8 mouse cellular contexts compared by ENCODE assay signal in genomic region chr8:109947447-109948284, GRCm38 (mm10). TPM values are rescaled to one million over a fixed set of nuclear protein-coding genes. Genes with fewer than 3 reads are reported as not detected.
A peak's percentile ranks its signal among the peaks of the same experiment; 100 is the strongest.
DNase-seq lines count a peak whose midpoint lies in the region; ATAC-seq and TF ChIP-seq lines count a peak whose summit lies in the region.

No protein-coding gene starts in this region.

- H3K4me1 ChIP-seq in ES-Bruce4 (ENCODE audit: control insufficient read depth, insufficient read depth, low read length): no peaks in the 10 kb centered on the region
- H3K4me1 ChIP-seq in heart, embryonic 16.5 days (ENCODE audit: control insufficient read depth, insufficient read depth, low read length): peaks cover 4% of the 10 kb centered on the region
- peaks cover 19% of the 10 kb centered on the region for H3K4me1 ChIP-seq in megakaryocyte, embryonic 14.5 days
- H3K4me1 ChIP-seq in stomach, embryonic 15.5 days: peaks cover 7% of the 10 kb centered on the region; the same call in 1 of the 2 replicates

- H3K9me3 ChIP-seq in ES-Bruce4 (replicated peaks; ENCODE audit: control insufficient read depth, insufficient read depth, low read length, poor library complexity, severe bottlenecking): no peaks in the 10 kb centered on the region
- no peaks in the 10 kb centered on the region for H3K9me3 ChIP-seq in heart, embryonic 16.5 days (replicated peaks; ENCODE audit: control insufficient read depth, low read length)
- no peaks in the 10 kb centered on the region for H3K9me3 ChIP-seq in megakaryocyte, embryonic 14.5 days
- H3K9me3 ChIP-seq in stomach, embryonic 15.5 days: no peaks in the 10 kb centered on the region

- peak overlapping the region; percentile 67 for H3K4me2 ChIP-seq in heart, embryonic 16.5 days (ENCODE audit: low read depth, low read length)
- H3K4me2 ChIP-seq in stomach, embryonic 15.5 days: peak overlapping the region; percentile 46

- peak; percentile 84 for TF ChIP-seq CTCF in ES-Bruce4 (IDR thresholded peaks at IDR 0.05; ENCODE audit: low read depth, low read length)

- intact Hi-C loops in left cerebral cortex, postnatal 36 days (cut with DNase I): no loop called here

- H3K9ac ChIP-seq in ES-Bruce4 (ENCODE audit: low read depth, poor library complexity, severe bottlenecking): peak overlapping the region; percentile 45
- H3K9ac ChIP-seq in heart, embryonic 16.5 days (ENCODE audit: low read length): peak overlapping the region; percentile 31; the same call in 1 of the 2 replicates
- no peak overlapping the region for H3K9ac ChIP-seq in stomach, embryonic 15.5 days

- WGBS in heart, embryonic 16.5 days: 3% methylated on average over 26 of the region's 26 CpGs
- WGBS in stomach, embryonic 15.5 days: 5% methylated on average over 26 of the region's 26 CpGs

- H3K4me3 ChIP-seq in ES-Bruce4 (ENCODE audit: low read depth, low read length): peak overlapping the region; percentile 54
- peak overlapping the region; percentile 41 for H3K4me3 ChIP-seq in heart, embryonic 16.5 days (ENCODE audit: low read length)
- H3K4me3 ChIP-seq in megakaryocyte, embryonic 14.5 days (replicated peaks): peak overlapping the region; percentile 76
- H3K4me3 ChIP-seq in stomach, embryonic 15.5 days (replicated peaks): peak overlapping the region; percentile 16

- H3K36me3 ChIP-seq in ES-Bruce4 (ENCODE audit: control insufficient read depth, insufficient read depth, low read length, poor library complexity, severe bottlenecking): no peaks in the 10 kb centered on the region
- no peaks in the 10 kb centered on the region for H3K36me3 ChIP-seq in heart, embryonic 16.5 days (ENCODE audit: control insufficient read depth, insufficient read depth)
- H3K36me3 ChIP-seq in megakaryocyte, embryonic 14.5 days (replicated peaks; ENCODE audit: low read length): peaks cover 3% of the 10 kb centered on the region
- no peaks in the 10 kb centered on the region for H3K36me3 ChIP-seq in stomach, embryonic 15.5 days

- peak; percentile 28 for DNase-seq in A20 (ENCODE audit: low read depth, low spot score)
- DNase-seq in cerebellum, postnatal 36 days: peak; percentile 55 to 63
- peak; percentile 44 to 61 for DNase-seq in left cerebral cortex, postnatal 36 days (ENCODE audit: low spot score in 2 of 2)
- DNase-seq in spleen, adult 18-20 months: no peak

- no peak overlapping the region for H3K27ac ChIP-seq in ES-Bruce4 (ENCODE audit: insufficient read depth, low read length)
- no peak overlapping the region for H3K27ac ChIP-seq in heart, embryonic 16.5 days (ENCODE audit: low read length)
- H3K27ac ChIP-seq in stomach, embryonic 15.5 days: no peak overlapping the region

- no peak for TF ChIP-seq POLR2A in ES-Bruce4 (IDR thresholded peaks at IDR 0.05; ENCODE audit: insufficient read depth, low read length)

- no peak; the same call in 1 of the 2 replicates for ATAC-seq in heart, embryonic 16.5 days (replicated peaks; ENCODE audit: extremely low read depth, insufficient read depth, low FRiP score)
- 0 out of 2 replicates have a peak, but pooled peaks have one; percentile 32 for ATAC-seq in stomach, embryonic 15.5 days (ENCODE audit: insufficient read depth, low FRiP score, low read depth)

- H3K27me3 ChIP-seq in ES-Bruce4 (ENCODE audit: control insufficient read depth, insufficient read depth, low read length, poor library complexity, severe bottlenecking): peaks cover 2% of the 10 kb centered on the region; the same call in 1 of the 2 replicates
- peaks cover 26% of the 10 kb centered on the region for H3K27me3 ChIP-seq in heart, embryonic 16.5 days (ENCODE audit: control insufficient read depth, insufficient read depth, low read length)
- H3K27me3 ChIP-seq in megakaryocyte, embryonic 14.5 days (replicated peaks): peaks cover 62% of the 10 kb centered on the region
- H3K27me3 ChIP-seq in stomach, embryonic 15.5 days (replicated peaks): peaks cover 10% of the 10 kb centered on the region; the same call in 1 of the 2 replicates

- TF ChIP-seq EP300 in ES-Bruce4 (IDR thresholded peaks at IDR 0.05; ENCODE audit: insufficient read depth, low read depth, low read length): no peak

RNA-seq across cellular contexts. Expression of gene Marveld3, which starts 14.3 kb away (rescaled TPM):
- polyA plus RNA-seq in ES-Bruce4 (2011; ENCODE audit: insufficient read depth, insufficient read length, low read depth, missing spikeins): 6.4 and 9.3 TPM in 2 replicates
- polyA plus RNA-seq in heart, embryonic 16.5 days (2015; fragmentation: Nextera tagmentation; extraction: Ambion mirVana): 0.51 and 1.3 TPM in 2 replicates
- total RNA-seq in left cerebral cortex, postnatal 36 days (2021): under 1 TPM; 0.20 to 0.25 TPM
- polyA plus RNA-seq in megakaryocyte, embryonic 14.5 days (2012; ENCODE audit: insufficient read depth, low replicate concordance): not detected in 2 replicates
- polyA plus RNA-seq in stomach, embryonic 15.5 days (2015; fragmentation: Nextera tagmentation; extraction: Ambion mirVana): 10.5 and 12.1 TPM in 2 replicates

RNA-seq across cellular contexts. Expression of gene Tat, which starts 42.6 kb away (rescaled TPM):
- polyA plus RNA-seq in ES-Bruce4 (2011; ENCODE audit: insufficient read depth, insufficient read length, low read depth, missing spikeins): not detected in 2 replicates
- 0.09 and 0.12 TPM in 2 replicates for polyA plus RNA-seq in heart, embryonic 16.5 days (2015; fragmentation: Nextera tagmentation; extraction: Ambion mirVana)
- total RNA-seq in left cerebral cortex, postnatal 36 days (2021): not detected
- polyA plus RNA-seq in megakaryocyte, embryonic 14.5 days (2012; ENCODE audit: insufficient read depth, low replicate concordance): not detected in 2 replicates
- not detected in 2 replicates for polyA plus RNA-seq in stomach, embryonic 15.5 days (2015; fragmentation: Nextera tagmentation; extraction: Ambion mirVana)

Comparison
In these comparisons a context has a peak if more than half of its experiments do, and no peak if none do; other contexts are left out.
1. DNase-seq: peak in A20 (single experiment), cerebellum, postnatal 36 days (2 of 2) and left cerebral cortex, postnatal 36 days (2 of 2); none in spleen, adult 18-20 months (0 of 2).
2. H3K4me3 ChIP-seq: peak in every context shown above with its lines; median percentile 76 in megakaryocyte, embryonic 14.5 days; 54 in ES-Bruce4; 41 in heart, embryonic 16.5 days; 16 in stomach, embryonic 15.5 days.